Mouse (Mus musculus) 416B (cell line): ENCODE measurements around the gene Gm8879.
"Not testable (repeated sequence)": the region's sequence is repeated elsewhere in the genome, so short reads cannot be mapped to it uniquely, and the experiment has no call there.

Experiments used
- DNase-seq: peaks from one replicate; pipeline ENCODE4 v3.0.0; 2011; ENCODE audit warnings: low read depth

Gm8879 gene

DNA sequence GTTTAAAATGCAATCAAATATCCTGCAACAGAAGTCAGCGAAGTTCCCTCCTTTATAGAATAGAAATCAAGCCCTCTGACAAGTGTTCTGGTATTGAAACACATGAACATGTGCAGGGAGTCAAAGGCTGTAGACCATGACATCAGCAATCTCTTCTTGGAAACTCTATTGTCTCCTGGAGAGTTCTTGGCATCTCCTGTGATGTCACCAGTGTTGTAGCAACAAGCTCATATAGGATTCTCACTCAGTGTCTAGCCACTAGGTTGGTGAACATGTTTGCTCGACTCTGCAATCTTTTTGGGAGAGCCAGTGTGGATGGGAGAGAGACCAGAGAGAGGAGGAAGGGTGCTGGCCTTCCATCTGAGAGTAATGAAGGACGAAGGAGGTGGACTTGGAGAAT, at the start of gene Gm8879:
Gene Gm8879 (plus strand): TSS at position 301 of the 400 bp plus-strand sequence.
- DNase-seq, result not testable (repeated sequence)

DNA sequence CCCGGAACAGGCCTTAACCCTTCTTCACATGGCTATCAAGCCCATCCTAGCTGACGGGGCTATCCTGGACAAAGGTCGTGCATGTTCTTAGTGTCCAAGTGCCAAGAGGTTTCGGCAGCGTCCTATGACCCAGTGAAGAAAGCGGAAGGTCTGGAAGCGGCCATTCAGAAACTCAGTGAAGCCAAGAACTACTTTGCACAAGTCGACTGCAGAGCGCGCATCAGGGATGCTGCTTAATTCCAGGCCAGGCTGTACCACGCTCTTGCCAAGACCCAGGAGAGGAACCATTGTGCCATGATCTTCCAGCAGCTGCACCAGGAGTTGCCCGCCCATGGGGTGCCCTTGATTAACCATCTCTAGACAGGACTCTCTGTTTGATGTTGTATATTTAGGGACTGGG, 10.6 kb downstream of the Gm8879 start:
- not testable (repeated sequence) for DNase-seq
